Mouse (Mus musculus): ENCODE results near the gene Rnf185. TPM values are rescaled to one million over a fixed set of nuclear protein-coding genes. Genes with fewer than 3 reads are reported as not detected.
A peak's percentile ranks its signal among the peaks of the same experiment; 100 is the strongest.

Rnf185 gene
- total RNA-seq, 2 experiments from 2014 or later: 30.8 to 42.9 TPM

DNA sequence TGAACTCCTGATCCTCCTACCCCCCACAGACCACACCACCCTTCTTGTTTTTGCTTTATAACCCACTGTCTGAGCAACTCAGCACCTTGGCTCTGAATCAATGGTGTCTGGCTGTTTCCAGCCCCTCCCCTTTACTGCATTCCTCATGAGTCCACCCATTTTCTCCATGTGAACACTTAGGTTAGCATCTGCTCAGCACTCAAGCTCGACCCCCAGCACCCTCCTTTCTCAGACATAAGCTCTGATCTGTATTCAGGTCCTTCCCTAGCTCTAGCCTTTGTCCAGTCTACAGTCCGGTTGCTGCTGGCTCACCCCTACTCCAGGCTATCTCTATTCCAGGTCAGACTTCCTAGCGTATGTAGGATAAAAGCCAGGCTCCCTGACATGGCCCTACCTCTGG is 56.1 kb downstream of the Rnf185 start:
- DNase-seq: no peak

DNA sequence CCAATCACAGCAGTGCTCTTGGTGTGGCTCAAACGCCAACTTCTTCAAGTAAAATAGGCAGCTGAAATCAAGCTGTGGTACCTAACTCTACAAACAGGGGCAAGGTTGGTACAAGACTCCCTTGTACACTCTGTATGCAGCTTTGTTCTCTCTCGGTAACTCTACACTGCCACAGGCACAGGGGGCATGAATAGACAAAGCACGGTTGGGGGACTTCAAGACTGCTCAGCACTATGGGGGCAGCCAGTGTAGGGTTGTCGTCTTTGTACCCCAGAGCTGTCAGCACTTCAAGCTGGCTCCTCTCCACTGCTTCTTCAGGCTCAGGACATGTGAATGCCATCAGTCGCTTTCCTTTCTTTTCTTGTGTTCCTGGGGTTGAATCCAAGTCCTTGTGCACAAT is 57.6 kb downstream of the Rnf185 start:
- no peak for DNase-seq

DNA sequence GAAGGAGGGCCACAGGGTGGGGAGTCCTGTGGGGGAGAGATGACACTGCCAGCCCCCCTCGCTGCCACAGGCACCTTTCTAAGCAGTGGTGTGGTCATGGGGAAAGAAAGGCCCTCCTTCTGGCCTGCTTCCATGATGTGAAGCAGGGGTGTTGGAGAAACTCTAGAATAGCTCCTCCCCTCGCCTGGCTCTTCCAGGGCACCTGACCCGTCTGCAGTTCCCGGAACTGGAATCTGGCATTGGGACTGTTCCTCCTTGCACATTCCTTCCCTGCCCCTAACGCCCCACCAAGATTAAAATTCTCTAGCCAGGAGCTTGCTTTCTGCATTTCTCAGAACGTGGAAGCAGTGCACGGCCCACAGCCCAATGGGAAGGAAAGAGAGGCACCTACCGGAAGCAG is 59.6 kb downstream of the Rnf185 start:
- no peak for DNase-seq

DNA sequence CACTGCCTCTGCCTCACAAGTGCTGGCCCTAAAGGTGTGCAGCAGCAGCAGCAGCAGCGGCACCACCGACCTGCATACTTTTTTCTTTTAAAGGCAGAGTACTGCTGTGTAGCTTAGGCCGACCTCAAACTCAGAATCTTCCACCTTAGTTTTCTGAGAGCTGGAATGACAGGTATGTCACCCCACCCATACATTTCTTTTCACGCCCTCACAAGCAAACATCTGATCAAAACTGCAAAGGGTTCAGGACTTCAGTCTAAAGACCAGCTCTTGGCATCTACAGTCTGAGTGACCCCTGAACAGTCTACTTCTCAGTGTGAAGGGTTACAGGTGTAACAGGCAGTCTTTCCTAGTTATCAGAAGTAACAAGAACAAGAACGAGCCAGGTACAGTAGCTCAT is 61.4 kb downstream of the Rnf185 start:
- DNase-seq: no peak

DNA sequence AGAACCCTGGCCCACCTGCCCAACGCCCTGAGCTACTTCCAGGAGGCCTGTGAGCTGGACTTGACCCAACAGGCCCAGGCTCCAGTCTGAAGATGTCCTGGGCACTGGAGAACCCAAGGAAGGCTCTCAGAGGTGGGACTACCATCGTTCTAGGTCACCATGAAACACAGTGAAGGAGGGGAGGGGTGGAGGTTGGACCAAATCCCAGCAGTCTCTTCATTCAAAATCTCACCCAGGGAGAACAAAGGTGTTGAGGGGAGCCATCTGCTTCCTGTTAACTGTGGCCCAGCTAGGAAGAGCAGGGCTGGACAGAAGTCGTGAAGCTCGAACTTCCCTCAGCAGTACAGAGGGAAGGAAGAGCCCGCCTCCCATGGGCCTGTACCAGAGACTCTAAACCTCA is 62.2 kb downstream of the Rnf185 start:
- no peak for DNase-seq

DNA sequence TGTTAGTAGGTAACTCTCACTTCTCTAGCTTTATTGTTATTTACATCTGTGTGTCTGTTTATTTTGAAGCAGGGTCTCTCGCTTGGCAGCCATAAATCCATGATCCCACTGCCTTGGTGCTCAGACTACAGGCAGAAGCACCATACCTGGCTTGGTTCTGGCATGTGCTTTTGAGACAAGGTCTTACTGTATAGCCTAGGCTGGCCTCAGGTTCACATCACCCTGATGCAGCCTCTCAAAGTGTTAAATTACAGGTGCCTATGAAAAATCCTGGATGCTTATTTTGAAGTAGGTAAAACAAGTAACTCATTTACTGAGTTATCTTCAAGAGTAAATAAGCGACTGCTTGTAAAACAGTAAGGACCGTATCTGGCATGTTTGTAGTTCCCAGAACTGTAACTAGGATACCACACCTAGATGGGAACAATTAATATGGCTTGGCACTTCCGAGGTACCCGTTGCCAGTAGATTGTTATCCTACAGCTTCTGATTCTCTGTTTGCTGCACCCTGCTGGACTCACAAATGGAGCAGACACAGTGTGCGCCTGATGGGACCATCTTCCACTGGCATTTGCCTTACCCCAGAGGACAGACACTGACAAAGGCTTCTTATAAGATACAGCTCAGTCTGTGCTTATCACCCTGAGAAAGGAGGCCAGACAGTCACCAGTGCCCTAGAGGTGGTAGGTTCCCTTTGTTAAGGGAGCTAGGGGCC is 64.5 kb downstream of the Rnf185 start:
- no peak for DNase-seq

DNA sequence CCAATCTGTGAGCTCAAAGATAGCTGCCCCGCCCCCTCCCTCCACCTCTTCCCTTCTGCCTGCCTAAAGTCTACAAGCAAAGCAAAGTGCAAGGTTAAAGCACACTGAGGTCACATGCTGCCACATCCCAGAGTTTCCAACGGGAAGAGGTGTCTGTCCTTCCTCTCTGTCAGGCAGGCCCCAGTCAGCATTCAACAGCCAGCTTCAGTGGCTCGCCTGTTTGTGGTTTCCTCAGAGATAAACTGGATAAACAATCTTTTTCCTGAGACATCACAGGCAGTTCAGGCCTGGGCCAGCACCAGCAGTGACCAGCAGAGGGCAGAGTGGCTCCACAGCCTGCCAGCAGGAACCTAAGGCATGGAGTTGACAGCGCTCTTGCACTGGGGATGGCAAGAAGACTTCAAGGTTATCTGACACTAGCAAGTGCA is 65.2 kb downstream of the Rnf185 start:
- peak; percentile 91 to 92 for DNase-seq

DNA sequence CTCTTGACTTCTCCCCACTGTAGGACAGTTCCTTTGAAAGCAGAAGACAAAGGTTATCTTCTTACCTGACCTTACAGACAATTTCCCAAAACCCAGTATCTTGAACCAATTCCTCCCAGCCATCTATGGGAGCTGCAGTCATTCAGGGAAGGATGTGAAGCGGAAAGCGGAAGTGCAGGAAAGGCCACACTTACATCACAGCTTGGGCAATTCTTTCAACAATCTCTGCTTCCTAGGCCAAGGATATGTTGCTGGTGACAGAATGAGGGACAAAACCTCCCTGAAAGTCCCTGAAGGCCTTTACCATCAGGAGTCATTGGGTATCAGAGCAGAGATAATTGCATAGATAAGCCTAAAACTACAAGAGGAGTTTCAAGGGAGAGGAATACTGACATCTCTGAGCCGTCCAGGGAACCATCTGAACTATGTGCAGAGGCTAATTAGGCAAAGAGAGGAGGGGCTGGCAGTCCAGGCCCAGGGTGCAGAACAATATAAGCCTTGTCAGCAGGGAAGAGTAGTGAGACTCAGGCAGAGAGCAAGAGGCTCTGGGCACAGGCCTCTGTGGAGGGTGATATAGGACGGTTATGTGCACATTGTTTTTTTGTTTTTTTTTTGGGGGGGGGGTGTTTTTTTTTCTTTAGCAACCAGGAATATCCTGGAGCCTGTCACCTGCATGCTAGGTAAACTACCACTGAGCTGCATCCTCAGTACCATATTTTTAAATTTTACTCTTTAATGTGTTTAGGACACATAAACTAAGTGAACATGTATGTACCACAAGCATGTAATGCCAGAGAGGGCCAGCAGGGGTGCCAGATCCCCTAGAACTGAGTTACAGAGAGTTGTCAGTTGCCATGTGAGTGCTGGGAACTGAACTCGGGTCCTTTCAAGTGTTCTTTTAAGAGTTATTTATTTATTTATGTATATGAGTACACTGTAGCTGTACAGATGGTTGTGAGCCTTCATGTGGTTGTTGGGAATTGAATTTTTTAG is 69.3 kb downstream of the Rnf185 start:
- DNase-seq: no peak

DNA sequence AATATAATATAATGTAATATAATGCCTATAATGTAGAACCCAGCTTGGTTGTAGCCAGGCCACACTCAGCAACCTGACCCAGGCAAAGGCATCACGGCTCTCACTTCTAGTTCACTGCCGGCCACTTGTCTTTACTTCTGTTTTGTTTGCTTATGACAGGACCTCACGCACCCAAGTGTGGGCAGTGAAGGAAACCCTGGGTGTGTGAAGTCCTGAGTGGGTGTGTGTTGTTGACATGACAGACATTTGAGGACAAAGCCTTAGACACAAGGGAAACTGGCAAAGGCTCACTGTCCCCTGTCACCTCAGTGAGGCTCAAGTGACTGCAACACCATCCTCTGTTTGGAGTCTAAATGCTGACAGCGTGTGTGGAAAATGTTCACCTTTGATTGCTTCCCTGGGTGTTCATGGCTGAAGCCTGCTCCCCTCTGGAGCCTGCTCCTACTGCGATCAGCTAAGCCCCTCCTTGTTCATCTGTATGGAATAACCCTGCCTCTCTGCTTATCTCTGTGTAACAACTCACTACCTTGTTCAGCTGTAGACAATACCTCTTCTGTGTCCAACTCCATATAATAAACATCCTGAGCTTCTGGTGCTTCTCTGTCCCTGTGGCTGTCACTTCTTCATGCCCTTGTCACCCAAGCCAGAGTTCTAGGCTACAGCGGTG is 70.9 kb downstream of the Rnf185 start:
- DNase-seq: no peak

DNA sequence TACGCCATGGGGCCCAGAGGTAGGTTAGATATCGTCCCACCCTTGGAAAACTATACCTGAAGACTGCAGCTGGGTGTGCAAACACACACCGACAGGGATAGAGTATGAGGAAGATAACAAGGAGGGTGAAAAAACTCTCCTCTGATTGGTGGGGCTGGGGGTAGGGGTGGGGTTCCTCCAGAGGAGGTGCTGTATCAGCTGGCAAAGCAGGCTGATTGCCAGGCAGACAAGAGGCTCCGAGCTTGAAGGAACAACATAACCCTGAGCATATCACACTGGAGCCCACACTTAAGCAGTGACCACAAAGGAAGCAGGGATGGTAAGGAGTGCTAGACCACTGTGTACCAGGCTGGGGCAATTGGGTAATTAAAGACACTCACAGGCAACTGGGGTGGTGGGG is 72.7 kb downstream of the Rnf185 start:
- DNase-seq: no peak

DNA sequence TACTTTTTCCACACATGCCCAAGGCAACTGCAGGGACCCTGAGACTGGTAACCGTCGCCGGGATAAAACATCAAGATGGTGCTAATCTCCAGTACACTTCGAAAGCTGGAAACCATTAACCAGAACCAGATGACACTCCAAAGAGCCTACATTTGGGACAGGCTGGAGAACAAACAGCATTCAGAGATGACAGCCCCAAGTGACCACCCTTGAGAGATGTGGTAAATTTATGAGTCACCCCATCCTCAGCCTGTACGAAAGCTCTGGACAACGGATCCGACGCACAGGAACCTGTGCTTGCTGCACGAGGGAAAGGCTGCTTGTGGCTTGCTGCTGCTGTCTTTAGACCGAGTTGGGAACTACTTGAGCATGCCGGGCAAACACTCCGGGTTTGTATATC is 77.4 kb downstream of the Rnf185 start:
- DNase-seq: no peak

DNA sequence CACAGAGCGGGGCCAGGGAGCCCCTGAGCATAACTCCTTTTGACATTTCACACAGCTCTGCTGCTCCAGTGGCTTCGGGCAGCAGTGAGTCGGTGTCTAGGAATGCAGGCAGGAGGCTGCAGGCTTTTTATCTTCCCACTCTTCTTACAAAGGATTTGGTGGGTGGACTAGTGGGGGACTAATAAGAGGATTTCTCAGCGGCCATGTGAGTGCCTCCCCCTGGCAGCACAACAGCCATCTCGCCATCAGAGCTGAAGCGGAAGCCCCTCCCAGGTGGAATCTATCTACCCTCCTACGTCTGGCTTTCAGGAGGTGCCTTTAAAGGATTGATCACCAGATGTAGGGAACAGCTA is 77.9 kb downstream of the Rnf185 start:
- peak; percentile 13 to 23 for DNase-seq

DNA sequence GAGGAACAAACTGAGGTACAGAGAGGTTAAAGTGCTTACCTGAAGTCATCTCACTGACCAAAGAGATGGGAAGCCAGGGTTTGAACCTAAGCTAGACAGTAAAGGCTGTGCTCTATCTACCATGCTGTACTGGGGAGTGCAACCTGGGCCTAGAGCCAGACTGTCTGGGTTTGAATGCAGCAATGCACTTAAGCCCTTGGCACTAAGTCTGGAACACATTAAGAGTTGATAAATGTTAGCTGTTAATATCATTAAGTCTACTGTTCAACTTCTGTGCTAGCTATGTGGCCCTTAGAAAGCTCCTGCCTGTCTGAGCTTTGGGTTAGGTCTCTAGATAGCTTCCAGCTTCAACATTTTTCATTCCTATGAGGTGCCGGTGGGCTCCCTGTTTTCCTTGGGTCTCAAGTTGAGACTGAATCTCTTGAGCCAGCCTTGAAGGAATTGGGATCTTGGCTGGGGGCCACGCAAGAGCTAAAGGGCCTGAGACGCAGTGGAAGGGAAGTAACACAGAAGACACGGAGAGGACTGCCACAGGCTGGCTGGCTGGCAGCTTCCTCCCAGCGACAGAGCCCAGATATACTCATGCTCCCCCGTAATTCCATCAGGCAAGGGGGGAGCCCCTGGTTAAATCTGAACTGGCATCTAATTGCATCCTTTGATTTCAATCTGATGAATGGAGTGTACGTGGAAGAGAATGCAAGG is 78.4 kb downstream of the Rnf185 start:
- no peak for DNase-seq

DNA sequence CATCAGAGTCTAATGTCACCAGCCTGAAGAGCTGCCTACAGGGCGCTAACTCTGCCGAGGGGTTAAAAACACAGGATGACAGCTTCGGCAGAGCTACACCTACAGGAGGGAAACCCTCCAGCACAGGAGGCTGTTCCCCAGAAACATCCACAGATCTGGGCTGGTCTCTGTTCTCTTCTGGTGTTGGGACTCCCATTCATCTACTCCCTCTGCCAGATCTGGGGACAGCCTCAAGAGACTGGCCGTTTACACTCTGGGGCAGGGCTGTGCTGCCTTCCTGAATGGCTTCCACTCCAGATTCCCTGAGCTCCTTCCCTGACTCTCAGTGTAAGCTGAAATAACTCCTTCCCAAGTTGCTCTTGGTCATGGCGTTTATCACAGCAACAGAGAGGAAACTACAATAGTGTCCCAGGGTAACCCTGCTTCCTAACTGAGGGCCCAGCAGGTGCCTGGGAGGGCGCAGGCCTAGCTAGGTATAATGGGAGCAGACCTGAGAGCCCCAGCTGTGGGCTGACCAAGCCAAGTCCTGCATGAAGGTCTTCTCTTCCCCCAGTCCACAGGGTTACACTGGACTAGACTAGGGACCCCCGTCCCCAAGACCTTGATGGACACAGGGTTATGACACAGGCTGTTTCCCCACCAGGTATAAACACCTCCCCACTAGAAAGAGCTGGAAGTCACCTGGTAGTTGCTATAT is 80.4 kb downstream of the Rnf185 start:
- no peak for DNase-seq

DNA sequence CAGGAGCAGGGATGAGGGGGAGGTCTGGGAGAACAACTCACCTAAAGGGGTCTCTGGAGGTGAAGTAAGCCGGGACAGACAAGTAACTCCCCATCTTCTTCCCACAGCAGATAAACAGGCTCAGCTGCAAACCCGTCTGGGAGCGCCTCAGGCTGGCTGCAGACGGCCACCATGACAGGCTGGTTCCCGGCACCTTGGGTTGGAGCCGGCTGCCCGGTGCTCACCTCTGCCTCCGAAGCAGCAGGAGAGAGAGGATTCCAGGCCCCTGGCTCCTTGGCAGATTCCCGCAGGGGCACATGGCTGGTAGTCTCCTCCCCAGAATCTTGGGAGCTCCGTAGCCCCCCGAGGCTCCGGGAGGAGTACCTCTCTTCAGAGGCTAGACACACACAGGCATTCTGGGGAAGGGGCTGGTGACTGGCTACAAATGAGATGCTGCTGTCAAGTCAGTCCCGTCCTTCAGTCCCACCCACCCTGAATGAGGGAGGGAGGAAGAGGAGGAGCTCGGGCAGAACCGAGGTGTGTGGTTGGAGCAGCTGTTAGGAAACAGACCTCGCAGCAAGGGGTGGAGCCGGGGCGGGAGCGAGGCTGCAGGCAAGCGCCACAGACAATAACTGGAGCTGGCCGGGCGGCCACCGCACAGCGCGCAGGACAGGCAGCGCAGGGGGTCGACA is 81.1 kb downstream of the Rnf185 start:
- peak; percentile 87 to 92 for DNase-seq

DNA sequence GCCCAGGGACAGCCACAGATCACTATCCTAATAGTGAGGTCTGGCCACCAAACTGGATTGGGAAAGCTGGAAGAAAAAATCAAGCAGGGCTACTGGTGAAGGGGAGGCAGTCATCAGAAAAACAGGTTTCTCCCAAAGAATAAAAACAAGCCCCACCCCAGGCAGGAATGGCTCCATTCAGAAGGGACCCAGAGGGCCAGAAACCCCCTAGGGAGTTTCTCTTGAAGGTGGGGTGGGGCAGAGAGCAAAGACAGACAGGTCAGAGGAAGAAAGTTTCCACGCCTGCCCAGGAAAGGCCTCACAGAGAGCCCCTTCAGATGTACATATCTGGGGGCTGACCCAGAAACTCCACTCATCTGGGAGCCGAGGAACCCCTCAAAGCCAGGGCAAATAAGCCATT is 82.0 kb downstream of the Rnf185 start:
- DNase-seq: no peak

DNA sequence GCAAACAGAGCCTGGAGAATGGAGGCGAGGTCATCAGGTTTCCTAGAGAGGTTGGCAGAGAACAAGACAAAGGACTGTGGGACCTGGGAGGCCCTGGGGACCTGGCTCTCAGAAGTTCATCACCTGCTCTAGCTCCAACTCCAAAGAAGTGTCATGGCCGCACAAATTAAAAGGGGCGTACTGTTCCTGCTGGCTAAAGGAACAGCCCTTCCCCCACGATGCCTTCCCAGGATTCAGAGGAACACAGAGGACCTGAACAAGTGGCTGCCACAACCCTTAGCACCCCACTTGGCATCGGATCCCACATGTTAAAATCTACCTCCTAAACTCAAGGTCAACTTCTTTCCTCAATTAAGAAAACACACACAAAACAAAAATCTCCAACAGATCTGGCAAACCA is 82.7 kb downstream of the Rnf185 start:
- no peak for DNase-seq

DNA sequence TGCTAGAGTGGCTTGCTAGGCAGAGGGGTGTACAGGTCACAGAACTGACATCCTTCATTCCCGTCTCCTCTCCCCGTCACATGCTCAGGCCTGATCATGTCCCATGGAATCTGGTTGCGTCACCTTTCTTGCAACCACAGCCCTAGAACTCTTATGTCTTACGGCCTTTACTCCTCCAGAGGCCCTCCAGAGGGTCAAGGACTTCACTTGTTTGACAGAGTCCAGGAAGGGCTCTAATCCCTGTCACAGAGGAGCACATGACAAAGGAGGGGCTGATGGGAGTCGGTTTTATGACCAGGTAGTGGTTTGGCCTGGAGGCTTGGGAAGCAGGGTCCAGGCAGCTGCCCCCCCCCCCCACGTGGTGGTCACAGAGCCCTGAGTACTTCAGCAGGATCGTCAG is 83.2 kb downstream of the Rnf185 start:
- no peak for DNase-seq

DNA sequence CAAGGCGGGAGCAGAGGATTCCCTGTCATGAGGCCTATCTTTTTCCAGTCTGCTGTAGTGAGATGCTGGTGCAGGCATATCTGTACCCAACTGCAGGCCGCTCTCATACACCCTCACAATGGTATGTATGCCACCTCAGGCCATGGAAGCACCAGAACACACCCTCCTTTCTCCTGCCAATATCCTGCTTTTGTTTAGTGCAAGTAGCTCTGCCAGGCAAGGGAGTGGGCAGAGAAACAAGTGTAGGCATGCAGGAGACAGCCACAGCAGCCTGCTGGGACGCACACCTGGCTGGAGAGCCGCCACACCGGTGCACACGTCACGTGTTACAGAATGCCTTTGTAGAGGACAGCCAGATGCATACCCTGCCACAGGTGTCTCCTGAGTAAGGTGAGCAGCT is 85.8 kb downstream of the Rnf185 start:
- no peak for DNase-seq
